Mouse (Mus musculus) fibroblast of lung, adult 2 months (primary cell): ENCODE results near the gene Frem2.

ENCODE experiments used
- DNase-seq: peaks from one replicate; pipeline ENCODE4 v3.0.0-alpha.2; 2011; ENCODE audit warnings: low read depth

The Frem2 gene

DNA sequence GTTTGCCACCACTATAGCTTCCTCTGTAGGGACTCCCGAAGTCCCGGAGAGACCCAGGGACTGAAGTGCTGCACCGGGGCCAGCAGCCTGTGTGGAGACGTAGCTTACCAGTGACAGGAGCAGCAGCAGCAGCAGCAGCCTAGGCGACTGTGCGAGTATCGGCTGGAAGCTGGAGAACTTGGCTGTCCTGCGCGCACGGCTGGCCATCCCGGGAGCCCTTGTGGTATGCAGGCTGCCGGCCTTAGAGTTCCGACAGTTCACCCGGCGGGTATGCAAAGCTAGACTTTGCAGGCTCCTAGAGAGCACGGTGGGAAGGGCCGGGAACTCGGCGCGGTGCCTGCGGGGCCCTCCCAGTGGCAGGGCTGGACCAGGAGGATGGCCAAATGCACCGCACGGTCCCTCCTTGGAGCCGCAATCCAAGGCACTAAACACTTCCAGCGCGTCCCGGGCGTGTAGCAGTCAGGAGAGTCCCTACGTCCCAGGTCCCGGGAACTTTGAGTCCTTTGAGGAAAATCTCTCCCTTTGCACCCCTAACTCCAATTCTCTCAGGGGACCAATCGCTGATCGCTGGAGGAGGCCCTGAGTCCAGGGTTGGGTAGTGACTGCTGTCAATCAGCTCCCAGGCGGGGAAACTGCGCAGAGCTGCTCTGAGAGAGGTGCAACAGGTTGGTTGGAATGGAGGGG lies at the start of gene Frem2:
TSS of gene Frem2 (minus strand) at position 478 of the 684 bp plus-strand sequence.
- DNase-seq: no peak

DNA sequence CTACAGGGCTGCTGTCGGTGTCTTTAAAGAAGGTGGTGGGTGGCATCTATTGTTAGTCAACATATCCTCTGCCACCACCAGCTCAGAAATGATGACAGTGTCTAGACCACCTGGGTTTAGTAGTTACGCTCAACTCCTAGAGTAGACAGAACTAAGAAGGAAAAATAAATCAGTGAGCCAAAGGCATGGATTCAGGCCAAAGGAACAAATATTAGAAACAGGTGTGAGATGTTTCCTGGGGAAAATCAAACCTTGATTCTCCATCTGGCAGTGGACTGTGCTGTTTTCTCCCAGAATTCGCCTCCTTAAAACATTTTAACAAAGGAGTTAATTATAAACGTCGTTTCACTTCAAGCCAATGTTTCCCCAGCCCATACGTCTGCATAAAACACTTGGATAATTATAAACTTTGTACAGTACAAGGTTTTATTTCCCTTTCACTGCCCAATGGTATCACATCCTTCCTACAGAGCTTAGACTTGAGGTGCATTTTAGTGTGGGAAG lies 48.9 kb upstream of the Frem2 start:
- no peak for DNase-seq

DNA sequence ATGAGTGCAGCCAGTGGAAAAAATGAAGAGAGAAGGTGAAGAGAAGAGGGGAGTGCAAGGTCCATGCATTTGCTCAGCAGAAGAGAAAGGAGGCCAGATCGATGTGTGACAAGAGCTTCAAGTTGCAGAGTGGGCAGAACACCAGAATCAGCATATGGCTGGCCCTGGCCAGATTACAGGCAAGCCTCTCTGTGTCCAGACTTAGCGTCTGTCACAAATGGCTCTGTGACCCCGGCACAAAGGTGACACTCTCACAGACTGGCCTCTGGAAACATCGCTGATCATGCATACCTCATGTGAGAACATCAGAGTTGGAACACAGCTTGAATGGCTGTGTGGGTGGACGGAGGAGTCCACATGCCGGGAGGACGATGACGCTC lies 46.0 kb upstream of the Frem2 start:
- no peak for DNase-seq

DNA sequence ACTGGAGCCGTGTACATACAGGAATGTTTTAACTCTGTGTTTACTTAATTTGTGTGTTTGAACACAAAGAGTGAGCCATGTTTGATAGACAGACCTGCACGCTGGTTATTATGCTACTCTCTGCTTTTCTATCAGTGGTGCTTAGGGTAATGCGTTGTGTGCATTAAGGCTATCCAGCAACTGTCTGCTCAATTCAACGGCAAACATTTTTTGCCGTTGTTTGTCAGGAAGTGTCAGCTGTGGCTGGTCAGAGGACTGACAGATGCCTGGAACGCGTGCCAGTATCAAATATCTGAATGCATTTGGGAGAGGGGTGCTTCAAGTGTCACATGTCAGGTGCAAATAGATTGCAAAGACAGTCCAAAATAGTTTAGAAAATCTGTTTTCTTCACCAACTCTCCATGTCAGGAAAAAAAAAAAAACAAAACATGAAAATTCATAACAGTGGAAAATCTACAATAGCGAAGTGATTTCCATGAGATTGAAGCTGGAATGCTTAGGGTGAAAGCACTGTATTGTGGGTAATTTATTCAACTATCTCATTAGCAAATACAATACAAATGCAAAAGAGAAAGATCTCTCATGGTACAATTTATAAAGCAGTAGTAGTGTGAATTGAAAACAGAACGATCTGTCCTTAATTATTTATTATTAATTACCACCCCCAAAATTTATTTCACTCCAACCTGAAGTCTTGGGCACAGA lies 45.4 kb upstream of the Frem2 start:
- DNase-seq: no peak

DNA sequence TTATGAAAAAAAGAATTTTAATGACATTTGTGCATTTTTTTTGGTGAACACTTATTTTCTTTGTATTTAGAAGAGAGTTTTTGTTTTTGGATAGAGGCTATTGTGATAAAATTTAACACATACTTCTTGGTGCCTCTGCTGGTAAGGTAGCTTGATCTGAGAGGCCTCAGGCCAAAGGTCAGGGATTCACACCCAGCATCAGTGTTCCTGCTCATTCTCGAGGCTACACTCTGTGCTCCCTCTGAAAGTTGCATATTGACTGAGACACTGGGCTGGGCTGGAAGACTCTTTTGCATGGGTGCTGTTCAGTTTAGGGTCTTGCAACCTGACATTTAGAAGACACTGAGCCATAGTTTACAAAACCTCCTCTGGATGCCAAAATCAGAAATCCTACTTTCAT lies 44.8 kb upstream of the Frem2 start:
- no peak for DNase-seq

DNA sequence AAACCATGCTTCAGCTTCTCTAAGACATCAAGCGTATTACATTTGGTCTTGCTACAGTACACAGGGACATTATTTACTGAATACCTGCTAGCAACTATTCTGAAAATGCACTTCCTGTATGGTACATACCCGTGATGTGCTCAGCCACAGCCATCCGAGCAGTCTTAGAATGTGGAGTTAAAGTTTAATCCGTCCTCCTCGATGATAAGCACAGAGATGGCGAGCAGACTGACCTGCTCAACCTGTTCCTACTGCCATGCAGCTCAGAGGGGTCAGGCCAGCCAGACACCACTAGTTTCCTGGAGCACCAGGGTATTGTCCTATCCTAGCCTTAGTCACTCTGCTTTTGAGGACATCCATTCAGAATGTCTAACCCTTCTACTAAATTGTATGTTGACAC lies 30.6 kb upstream of the Frem2 start:
- DNase-seq: no peak

DNA sequence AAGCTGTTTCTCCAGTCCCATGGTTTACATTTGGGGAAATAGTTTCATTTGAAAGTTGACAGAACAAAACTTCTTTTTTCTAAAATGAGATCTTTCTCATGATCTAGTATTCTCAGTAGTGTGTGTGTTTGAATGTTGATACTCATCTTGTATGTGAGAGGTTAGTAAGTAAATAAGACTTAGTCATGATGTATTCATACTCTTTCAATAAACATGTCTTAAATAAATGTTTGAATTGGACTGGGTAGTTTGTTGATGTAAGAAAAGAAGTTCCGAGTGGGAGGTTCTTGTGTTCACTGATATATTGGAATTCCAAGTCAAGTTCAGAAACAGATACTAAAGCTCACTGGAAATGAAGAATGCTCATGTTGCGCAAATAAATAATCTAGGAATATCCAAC lies 25.1 kb upstream of the Frem2 start:
- no peak for DNase-seq

DNA sequence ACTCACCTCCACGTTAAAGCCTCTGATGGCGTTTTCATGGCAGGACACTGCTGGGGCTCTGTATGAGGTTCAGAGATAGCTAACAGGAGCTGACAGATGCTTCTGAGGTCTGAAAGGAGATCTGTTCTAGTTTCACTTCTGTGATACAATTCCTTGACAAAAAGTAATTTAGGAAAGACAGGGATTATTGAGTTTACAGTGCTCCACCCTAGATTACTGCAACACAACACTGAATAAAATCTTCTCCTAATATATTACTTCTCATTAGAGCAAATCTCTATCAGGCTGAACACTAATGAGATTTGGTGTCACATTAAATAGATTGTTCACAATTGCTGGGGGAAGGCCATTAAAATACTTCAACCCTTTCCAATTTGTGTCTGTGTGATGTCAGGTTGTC lies 23.7 kb upstream of the Frem2 start:
- DNase-seq: no peak

DNA sequence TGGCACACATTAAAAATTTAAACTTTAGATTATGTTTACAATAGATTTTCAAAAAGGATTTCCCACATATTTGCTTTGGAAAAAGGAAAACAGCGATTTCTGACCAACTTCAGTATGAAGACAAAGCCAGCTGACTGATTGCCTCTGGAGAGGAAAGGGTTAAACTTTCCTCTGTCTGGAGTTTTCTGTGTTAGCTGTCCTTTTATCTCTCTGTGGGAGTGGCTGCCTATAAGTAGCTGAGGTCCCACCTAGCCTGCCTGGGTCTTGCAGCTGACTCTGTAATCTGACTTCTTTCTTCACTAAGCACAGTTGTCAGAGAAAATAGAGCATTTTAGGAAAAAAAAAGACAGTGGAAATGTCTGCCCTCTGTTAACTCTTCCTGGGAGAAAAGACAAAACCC lies 17.1 kb upstream of the Frem2 start:
- DNase-seq: no peak

DNA sequence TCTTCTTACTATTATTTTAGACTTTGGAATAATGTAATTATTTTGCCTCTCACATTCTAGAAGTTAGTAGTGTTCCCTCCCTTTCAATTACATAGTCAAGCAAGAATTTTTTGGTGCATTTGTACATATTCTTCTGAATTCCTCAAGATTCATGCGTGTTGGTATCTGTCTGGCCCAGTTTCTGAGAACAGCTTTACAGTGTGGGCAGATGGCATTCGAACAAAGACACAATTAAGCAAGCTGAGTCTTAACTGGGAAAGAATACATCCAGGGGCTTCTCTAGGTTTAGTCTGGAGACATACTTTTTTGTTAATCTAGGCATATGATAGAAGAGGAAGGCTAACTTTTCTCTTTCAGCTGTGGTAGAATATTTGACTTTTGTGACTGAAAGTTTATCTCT lies 12.6 kb upstream of the Frem2 start:
- no peak for DNase-seq

DNA sequence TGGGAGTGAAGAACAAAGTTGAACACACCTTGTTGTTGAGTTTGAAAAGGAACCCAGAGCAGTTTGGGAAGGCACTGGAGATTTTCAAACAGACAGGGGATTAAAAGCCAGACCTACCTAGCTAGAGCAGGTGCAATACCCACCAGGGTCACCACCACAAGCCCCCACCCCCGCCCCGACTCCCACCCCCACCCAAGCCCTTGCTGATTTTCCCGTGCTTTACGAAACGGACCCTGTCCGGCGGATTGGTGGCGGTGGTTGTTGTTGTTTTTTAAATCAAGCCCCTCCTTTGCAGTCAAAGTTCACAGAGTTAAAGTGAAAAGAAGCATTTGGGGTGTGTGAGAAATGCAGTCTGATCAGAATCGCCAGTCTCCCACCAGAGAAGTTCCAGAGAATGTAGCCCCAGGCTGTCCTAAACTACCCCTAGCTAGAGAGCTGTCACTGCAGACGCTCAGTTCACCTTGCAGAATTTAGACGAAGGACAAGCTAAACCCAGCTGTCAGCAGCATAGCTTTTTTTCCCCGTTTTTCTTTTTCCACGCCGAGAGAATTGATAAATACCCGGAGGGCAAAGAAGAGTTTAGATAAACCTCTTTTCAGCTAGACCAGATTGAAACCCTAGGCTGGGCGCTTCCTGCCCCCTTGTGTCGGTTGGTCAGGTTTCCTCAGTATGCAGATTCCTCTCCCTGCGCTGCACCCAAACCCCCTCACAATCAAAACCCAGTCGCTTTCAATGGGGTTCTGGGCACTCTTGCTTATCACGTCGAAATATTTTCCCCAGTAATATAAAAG lies 784 bp upstream of the Frem2 start:
- DNase-seq: no peak

DNA sequence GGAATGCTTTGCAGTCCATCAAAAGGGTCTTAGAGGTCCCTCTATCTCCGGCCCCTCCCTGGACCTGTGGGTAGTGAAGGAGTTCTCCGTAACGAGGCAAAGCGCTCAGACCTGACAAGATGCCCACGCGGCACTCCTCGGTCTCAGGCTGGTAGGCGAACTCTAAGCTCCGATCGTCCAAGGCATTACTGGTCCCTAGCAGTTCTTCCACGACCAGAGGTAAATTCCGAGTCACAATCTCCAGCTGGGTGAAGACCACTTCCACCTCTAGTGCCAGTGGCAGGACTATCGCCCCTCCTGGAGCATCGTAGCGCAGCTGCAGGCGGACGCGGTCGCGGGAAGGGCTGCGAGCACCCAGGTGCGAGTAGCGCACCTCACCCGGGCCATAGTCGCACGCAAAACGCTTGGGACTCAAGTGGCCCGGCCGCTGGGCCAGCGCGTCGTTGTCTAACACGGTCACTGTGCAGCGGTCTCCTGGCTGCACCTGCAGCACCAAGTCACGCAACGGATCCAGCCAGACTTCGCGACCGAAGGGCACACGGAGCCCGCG lies 752 bp downstream of the Frem2 start:
- DNase-seq: no peak

DNA sequence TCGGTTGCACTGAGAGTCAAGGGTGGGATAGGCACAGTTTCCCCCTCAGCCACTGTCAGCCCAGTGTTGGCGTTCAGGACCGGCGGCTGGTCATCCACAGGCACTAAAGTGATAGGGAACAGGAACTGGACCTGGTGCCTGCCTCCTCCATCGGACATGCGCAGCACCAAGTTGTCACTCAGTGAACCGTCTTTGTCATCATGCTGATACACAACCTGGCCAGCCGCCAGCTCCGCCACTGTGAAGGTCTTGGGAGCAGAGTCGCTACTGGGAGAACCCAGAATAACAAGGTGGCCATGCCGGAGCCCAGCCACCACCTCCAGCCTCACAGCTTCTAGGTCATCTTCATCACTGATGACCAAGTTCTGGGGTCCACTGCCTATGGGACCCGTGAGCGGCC lies 1.8 kb downstream of the Frem2 start:
- DNase-seq: no peak

DNA sequence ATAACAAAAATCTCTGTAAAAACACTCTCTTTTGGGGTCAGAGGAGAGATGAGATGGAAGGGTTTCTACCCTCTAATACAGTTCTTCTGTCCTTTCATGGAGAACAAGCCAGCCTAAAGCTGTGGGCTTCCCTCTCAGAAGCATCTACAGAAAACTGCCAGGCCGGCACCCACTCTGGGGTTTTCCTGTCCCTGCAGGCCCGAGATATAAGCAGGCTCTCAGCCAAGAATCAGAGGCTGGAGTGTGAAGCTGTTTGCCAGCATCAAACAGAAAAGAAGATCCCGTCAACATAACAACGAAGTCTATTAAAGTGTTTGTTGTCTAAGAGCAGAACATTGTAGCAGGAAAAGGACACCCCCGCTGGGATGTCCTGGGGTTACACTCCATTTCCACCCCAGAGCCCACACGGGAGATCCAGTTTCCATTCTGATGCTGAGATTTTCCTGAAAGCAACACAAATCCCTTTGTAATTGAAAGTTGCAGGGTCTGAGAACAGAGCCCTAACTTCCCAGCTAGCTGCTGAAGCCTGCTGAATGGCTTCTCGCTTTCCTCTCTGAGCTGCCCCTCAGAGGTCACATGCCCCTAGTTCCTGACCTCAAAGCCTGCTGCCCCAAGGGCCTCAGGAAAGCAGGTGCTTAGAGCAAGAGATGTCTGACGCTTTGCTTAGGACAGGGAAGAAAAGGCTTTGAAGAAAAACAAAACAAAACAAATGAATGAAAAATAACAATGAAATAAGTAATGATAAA lies 7.0 kb downstream of the Frem2 start:
- no peak for DNase-seq

DNA sequence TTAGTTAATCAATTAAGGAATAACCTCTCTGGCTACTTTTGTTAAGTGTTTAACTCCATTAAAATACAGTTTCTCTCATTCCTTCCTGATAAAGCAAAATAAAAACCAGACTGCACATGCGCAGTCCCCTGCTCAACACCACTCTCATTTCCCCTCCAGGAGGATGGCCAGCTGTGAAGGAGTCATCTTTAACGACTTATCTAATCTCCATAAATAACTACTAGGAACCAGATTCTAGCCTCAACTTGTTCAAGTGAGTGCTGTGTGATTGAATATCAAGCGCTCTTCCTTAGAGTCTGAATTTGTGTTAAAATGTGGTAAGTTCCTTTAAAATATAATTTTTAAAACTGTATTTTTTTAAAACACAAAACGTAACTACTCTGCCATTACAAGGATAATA lies 7.7 kb downstream of the Frem2 start:
- DNase-seq: no peak

DNA sequence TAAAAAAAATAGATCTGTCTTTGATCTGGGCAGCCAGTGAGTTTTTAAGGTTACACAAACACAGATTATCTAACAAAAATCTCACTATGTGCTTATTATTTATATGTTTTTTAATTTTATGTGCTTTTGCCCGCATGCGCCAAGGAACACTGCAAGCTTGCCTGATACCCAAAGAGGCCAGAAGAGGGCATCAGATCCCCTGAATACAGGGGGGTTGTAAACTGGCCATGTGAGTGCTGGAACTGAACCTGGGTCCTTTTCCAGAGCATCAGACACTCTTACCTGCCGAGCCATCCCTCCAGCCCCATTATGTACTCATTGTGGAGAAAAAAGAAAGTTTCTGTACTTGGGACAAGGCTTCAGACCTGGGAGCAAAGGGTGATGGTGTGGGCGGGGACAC lies 8.3 kb downstream of the Frem2 start:
- DNase-seq: no peak

DNA sequence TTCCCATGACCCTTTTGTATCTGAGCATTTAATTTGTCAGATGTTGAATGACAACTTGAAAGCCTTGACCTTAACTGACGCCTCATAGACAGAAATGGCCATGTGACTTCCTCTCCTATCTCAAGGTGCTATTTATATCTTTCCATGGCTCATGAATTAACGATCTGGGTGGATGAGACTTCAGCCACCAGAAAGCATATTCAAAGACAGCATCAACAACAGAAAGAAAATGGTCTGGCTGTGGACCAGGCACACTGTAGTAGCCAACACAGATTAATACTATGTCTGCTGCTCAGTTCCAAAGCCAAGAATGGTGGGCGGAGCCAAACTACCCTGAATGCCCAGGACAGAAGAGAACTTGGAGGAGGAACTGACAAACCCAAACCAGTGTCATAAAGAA lies 21.2 kb downstream of the Frem2 start:
- DNase-seq: no peak

DNA sequence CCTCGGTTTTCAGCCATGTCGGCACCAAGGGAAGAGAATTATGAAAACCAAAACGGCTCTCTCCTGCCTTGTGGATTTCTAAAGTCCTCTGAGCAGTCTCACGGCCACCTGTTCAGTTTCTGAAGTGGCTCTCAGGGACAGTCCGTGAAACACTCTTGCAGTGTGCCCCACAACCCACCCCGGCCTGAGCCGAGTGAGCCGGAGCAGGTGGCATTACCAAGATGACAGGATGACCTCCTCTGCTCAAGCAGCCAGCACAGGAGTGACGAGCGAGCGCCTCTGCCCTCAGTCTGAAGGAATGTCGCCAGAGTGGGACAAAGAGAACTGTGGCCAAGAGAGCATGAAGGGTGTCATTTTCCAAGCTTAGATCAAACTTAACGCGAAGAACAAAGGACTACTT lies 26.0 kb downstream of the Frem2 start:
- no peak for DNase-seq

DNA sequence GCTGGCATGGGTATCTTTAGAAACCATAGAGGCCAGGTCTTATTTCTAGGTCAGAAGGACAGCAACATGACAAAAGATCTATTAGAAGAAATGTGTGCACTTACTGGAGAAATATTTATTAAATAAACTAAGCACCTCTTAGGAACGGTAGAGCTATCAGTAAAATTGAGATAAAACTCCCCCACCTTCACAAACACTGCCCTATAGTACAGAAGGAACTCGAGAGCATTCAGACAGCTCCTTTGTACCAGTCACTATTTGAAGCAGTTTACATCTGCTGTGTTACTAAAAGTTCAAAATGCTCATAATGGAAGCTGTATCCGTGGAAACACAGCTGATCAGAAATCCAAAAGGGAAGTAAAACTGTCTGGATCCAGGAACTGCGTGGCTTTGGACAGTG lies 26.5 kb downstream of the Frem2 start:
- no peak for DNase-seq

DNA sequence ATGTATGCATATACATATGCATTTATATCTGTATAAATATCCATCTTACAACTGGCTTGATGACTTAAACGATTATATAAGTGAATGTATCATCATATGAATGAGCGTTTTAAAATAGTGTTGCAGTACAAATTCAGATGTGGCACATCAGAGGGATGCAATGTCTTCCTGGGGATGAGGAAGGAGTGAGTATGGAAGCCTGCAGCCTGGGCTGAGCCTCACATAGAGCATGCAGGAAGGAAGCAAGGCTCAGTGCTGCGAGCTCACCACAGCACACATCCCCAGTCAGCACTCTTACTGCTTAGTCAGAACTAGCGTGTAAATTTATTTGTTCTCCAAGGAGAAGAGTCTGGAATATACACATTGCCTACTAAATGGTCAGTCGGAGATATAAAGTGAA lies 27.2 kb downstream of the Frem2 start:
- no peak for DNase-seq

DNA sequence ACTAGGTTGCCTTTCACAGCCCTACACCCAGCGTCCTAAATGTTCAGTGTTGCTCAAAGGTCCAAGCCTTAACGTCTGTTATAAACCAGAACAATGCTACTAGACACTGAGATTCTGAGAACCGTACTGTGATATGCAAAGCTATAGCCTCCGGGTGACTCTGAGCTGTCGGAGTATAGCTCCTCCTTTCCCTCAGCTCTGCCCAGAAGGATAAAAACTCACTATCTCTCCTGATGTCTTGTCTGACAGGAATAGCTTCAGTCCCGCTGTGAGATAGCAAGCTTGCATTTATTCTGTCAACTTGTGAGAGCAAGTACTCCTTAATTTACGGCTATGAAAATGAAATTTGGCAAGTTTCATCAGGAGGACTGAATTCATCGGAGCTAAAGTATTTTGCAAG lies 33.9 kb downstream of the Frem2 start:
- DNase-seq: no peak

DNA sequence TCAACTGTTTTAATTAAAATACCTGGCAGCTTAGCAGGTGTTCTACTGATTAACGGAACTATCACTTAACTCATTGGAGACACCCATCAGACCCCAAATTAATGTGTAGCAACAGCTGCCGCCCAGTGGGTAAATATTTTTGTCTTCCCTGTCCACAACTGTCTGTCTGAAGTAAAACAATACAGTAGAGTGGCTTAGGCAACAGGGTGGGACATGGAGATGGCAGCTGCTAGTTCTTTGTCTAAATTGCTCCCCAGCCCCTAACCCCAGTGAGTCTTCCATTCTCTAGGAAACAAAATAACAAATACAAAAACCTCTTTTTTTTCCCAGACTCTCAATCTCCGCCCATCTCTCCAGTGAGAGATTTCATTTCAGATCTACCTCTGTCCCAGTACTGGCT lies 36.2 kb downstream of the Frem2 start:
- no peak for DNase-seq
